Mouse (Mus musculus): ENCODE data around the gene Trub1.

DNA sequence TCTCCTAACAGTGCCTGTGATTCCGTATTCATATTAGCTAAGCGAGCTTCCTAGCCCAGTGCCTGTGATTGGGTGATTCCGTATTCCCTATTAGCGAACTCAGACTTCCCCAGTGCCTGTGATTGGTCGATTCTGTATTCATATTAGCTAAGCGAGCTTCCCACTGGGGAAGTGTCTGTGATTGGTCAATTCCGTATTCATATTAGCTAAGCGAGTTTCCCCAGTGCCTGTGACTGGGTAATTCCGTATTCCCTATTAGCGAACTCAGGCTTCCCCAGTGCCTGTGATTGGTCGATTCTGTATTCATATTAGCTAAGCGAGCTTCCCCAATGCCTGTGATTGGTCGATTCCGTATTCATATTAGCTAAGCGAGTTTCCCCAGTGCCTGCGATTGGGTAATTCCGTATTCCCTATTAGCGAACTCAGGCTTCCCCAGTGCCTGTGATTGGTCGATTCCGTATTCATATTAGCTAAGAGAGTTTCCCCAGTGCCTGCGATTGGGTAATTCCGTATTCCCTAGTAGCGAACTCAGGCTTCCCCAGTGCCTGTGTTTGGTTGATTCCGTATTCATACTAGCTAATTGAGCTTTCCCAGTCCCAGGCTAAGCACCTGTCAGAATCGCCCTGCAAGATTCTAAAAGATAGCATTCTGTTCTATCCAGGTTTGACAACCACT, 2.7 kb downstream of the Trub1 start:
- no peak for TF ChIP-seq CTCF (IDR thresholded peaks at IDR 0.05; ENCODE audit: control insufficient read depth, insufficient read depth, insufficient read length)
- no peak for TF ChIP-seq USF1 (IDR thresholded peaks at IDR 0.05; ENCODE audit: low read depth)
- TF ChIP-seq CEBPB (IDR thresholded peaks at IDR 0.05; ENCODE audit: low read depth) = no peak
- TF ChIP-seq MAX (IDR thresholded peaks at IDR 0.05) = no peak
- TF ChIP-seq MYOG (IDR thresholded peaks at IDR 0.05; ENCODE audit: control insufficient read depth, extremely low read depth, insufficient read length) = no peak
- no peak for TF ChIP-seq MYOD1 (IDR thresholded peaks at IDR 0.05; ENCODE audit: control insufficient read depth, insufficient read length, low read depth)
